Mouse (Mus musculus): ENCODE data around the gene Fam213b. TPM values are rescaled to one million over a fixed set of nuclear protein-coding genes. Genes with fewer than 3 reads are reported as not detected.

Gene Fam213b
- 7.7 TPM for polyA plus RNA-seq (2017; shearing (Covaris generic))

GRCm38 (mm10) chr4:154898506-154899446, at the start of gene Fam213b:
Gene Fam213b, minus strand, starts transcription at chr4:154899135.

GRCm38 (mm10) chr4:154928395-154929087, 29.6 kb upstream of the Fam213b start, which contains the start of gene Tnfrsf14:
Gene Tnfrsf14, minus strand, starts transcription at chr4:154928563.

GRCm38 (mm10) chr4:154869440-154869839, 29.5 kb downstream of the Fam213b start, which contains the start of gene Mmel1:
Gene Mmel1, plus strand, starts transcription at chr4:154869585.

Other genes starting within 250 kb of the Fam213b start
- gene Actrt2, start 231.3 kb downstream of the Fam213b start, polyA plus RNA-seq (2017; shearing (Covaris generic)) = not detected
- gene Ttc34, start 61.7 kb downstream of the Fam213b start, polyA plus RNA-seq (2017; shearing (Covaris generic)) = not detected
- gene Mmel1, start 29.6 kb downstream of the Fam213b start, polyA plus RNA-seq (2017; shearing (Covaris generic)) = not detected
- 14.6 TPM for gene Tnfrsf14, start 29.4 kb upstream of the Fam213b start, polyA plus RNA-seq (2017; shearing (Covaris generic))
- 0.67 TPM for gene Hes5, start 61.8 kb upstream of the Fam213b start, polyA plus RNA-seq (2017; shearing (Covaris generic))
- gene Pank4, start 65.0 kb upstream of the Fam213b start, polyA plus RNA-seq (2017; shearing (Covaris generic)) = 81.8 TPM
- 0.15 TPM for gene Plch2, start 157.6 kb upstream of the Fam213b start, polyA plus RNA-seq (2017; shearing (Covaris generic))
- gene Pex10, start 167.9 kb upstream of the Fam213b start, polyA plus RNA-seq (2017; shearing (Covaris generic)) = 14.5 TPM
- 185 TPM for gene Rer1, start 187.2 kb upstream of the Fam213b start, polyA plus RNA-seq (2017; shearing (Covaris generic))
- 2.3 TPM for gene Morn1, start 187.4 kb upstream of the Fam213b start, polyA plus RNA-seq (2017; shearing (Covaris generic))